In genomic region chr3:103766789-103767188, GRCm38 (mm10) we compare ENCODE assay signal across 25 mouse cellular contexts. TPM values are rescaled to one million over a fixed set of nuclear protein-coding genes. Genes with fewer than 3 reads are reported as not detected.
"Had no signal": no experiment of that assay in that cellular context is flagged by ENCODE, and none has a peak within 500 bp of the region (broad histone marks: within the 10 kb centered on the region; RNA-seq: fewer than 3 reads in every experiment).

No protein-coding gene starts in this region.

- DNase-seq: liver, postnatal 0 days; lung, embryonic 14.5 days; lung, postnatal 14 days; lung, postnatal 36 days; right cerebral cortex, postnatal 14 days; thymus, adult 2 months; thymus, postnatal 25 days; thymus, postnatal 4 days had no signal

- H3K9ac ChIP-seq: liver, postnatal 0 days; lung, embryonic 14.5 days; midbrain, embryonic 13.5 days; midbrain, embryonic 15.5 days; neural tube, embryonic 12.5 days; stomach, embryonic 15.5 days had no signal

- H3K4me3 ChIP-seq: midbrain, embryonic 13.5 days; midbrain, embryonic 15.5 days; neural tube, embryonic 12.5 days; stomach, embryonic 15.5 days had no signal

- H3K9me3 ChIP-seq: megakaryocyte, embryonic 14.5 days; midbrain, embryonic 13.5 days; midbrain, embryonic 15.5 days; neural tube, embryonic 12.5 days; stomach, embryonic 15.5 days had no signal

- H3K4me1 ChIP-seq: midbrain, embryonic 13.5 days; midbrain, embryonic 15.5 days; neural tube, embryonic 12.5 days had no signal

- H3K27me3 ChIP-seq: megakaryocyte, embryonic 14.5 days; midbrain, embryonic 13.5 days; midbrain, embryonic 15.5 days; neural tube, embryonic 12.5 days; stomach, embryonic 15.5 days had no signal

- H3K4me2 ChIP-seq: lung, embryonic 14.5 days; midbrain, embryonic 11.5 days; midbrain, embryonic 13.5 days; midbrain, embryonic 15.5 days; neural tube, embryonic 12.5 days; stomach, embryonic 15.5 days had no signal

- ATAC-seq: liver, postnatal 0 days; midbrain, embryonic 13.5 days; midbrain, embryonic 15.5 days had no signal

- H3K27ac ChIP-seq: macrophage; midbrain, embryonic 13.5 days; midbrain, embryonic 15.5 days; neural tube, embryonic 12.5 days; stomach, embryonic 15.5 days; stomach, postnatal 0 days had no signal

RNA-seq across cellular contexts. Expression of gene Gm10964, which starts 27.6 kb away (rescaled TPM):
- total RNA-seq: megakaryocyte progenitor cell, adult 5-6 weeks; midbrain, postnatal 0 days; monocyte, adult 5-6 weeks; neutrophil, adult 5-6 weeks had no signal
- polyA plus RNA-seq: liver, postnatal 0 days; lung, embryonic 14.5 days; lung, embryonic 16.5 days; macrophage; midbrain, embryonic 11.5 days; midbrain, embryonic 13.5 days; midbrain, embryonic 15.5 days; midbrain, postnatal 0 days; neural tube, embryonic 12.5 days; neural tube, embryonic 14.5 days; spleen, adult 2 months; stomach, embryonic 15.5 days; stomach, postnatal 0 days; testis, adult 2 months; thymus, adult 2 months; urinary bladder, adult 2 months had no signal
